Mouse (Mus musculus) E14TG2a.4 (cell line): ENCODE data around the gene Spata45.

ENCODE experiments used
- H3K27me3 ChIP-seq: 2 replicates; pipeline ENCODE4 v1.6.1; 2014; ENCODE audit warnings: low read length, control low read depth; ENCODE audit not compliant: insufficient read depth
- H3K36me3 ChIP-seq: 2 replicates; pipeline ENCODE4 v1.6.1; 2014; ENCODE audit warnings: low read length, control low read depth; ENCODE audit not compliant: insufficient read depth
- H3K4me1 ChIP-seq: replicated peaks from 2 replicates; pipeline ENCODE4 v1.6.1; 2014; ENCODE audit warnings: low read depth, low read length, control low read depth
- H3K4me3 ChIP-seq: replicated peaks from 2 replicates; pipeline ENCODE4 v1.5.1; 2014; ENCODE audit warnings: mild to moderate bottlenecking, low read length
- H3K9me3 ChIP-seq: 2 replicates; pipeline ENCODE4 v1.6.1; 2014; ENCODE audit warnings: low read length, control low read depth
- CTCF ChIP-seq: conservative IDR thresholded peaks from 2 replicates; pipeline ENCODE4 v1.5.1; 2014; ENCODE audit warnings: low read length
- NANOG ChIP-seq: IDR thresholded peaks from 2 replicates; pipeline ENCODE4 v1.6.1; 2014; ENCODE audit warnings: borderline replicate concordance, low read length, mixed read lengths
- POU5F1 ChIP-seq: IDR thresholded peaks from 2 replicates; pipeline ENCODE4 v1.6.1; 2014; ENCODE audit warnings: low read length, borderline replicate concordance

Gene Spata45

DNA sequence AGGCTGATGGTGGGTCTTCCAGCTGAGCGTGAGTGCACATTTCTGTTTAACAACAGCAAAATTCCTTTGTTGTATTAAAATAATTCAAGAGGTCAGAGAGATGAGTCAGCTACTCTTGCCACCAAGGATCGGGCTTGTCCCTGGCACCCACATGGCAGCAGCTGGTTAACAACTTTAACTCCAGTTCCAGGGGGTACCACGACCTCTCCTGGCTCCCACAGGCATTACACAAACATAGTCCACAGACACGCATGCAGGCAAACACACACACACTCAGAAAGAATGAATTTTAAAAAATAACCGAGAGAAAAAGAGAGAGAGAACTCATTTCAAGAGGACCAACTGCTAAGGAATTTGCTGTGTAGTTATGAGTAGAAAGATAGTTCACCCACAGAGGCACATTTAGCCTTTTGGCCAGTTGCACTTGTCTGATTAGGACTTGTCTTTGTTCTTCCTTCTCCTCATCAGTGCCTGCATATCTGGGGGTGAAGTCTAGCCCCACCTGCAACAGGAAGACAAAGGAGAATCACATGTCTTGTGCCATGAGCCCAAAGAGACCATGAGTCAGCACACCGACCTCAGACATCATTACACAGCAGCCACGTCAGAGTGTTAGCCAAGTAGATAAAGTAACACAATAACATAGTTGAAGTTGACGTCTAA, 18.6 kb downstream of the Spata45 start:
- Histone ChIP-seq H3K4me3 (no peak overlapping the region), H3K36me3 (0 out of 2 replicates have a peak, but pooled peaks cover 3% of the 10 kb centered on the region), H3K4me1 (peaks cover 10% of the 10 kb centered on the region), H3K27me3 (no peaks in the 10 kb centered on the region), H3K9me3 (no peaks in the 10 kb centered on the region)
- TF ChIP-seq NANOG (no peak), CTCF (peak; percentile 30)

DNA sequence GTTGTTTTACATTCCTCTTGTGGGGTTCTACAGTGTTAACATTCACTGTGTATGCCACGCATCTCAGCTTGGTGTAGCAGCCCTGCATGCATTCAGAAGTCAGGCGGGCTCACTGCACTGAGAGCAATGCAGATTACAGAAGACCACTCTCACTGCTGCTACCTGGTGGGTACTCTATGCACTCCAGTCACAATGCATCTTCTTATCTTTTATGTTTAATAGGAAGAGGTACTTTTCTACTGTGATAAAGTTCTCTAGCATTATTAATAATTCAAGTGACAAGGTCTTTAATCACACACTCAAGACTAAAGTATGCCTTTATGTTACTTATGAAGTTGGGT, 19.1 kb downstream of the Spata45 start:
- no peak for TF ChIP-seq POU5F1
- TF ChIP-seq CTCF, result peak; percentile 13; the same call in 1 of the 2 replicates
- Histone ChIP-seq H3K9me3 (no peaks in the 10 kb centered on the region), H3K4me3 (no peak overlapping the region), H3K27me3 (no peaks in the 10 kb centered on the region), H3K4me1 (peaks cover 10% of the 10 kb centered on the region), H3K36me3 (0 out of 2 replicates have a peak, but pooled peaks cover 3% of the 10 kb centered on the region)

DNA sequence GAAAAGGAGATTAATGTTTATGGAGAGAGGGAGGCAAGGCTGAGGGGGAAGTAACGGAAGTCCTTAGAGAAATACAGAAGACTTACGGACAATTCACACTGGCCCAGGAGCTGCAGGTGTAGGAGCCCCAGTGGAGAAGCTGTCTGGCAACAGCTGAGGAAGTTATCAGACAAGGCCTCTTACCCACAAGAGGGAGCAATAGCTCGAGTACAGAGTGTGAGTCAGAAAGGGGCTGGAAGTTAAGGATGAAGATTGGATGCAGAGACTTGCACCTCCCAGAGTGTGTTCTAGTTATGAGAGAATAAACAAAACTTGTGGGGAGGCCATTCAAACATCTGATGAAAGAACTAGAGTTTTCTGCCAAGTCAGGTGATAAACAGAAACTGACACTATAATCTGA, 21.0 kb downstream of the Spata45 start:
- H3K36me3 ChIP-seq, result 0 out of 2 replicates have a peak, but pooled peaks cover 3% of the 10 kb centered on the region
- no peaks in the 10 kb centered on the region for H3K9me3 ChIP-seq
- peaks cover 19% of the 10 kb centered on the region for H3K4me1 ChIP-seq
- TF ChIP-seq NANOG, result no peak
- TF ChIP-seq POU5F1, result no peak
- no peak for TF ChIP-seq CTCF
- H3K27me3 ChIP-seq, result no peaks in the 10 kb centered on the region
- H3K4me3 ChIP-seq, result no peak overlapping the region

- peaks cover 32% of the 10 kb centered on the region for H3K36me3 ChIP-seq
- TF ChIP-seq NANOG (no peak), CTCF (no peak), POU5F1 (no peak)
- H3K9me3 ChIP-seq, result no peaks in the 10 kb centered on the region
- H3K4me1 ChIP-seq, result peaks cover 40% of the 10 kb centered on the region
- H3K27me3 ChIP-seq, result no peaks in the 10 kb centered on the region
- peak overlapping the region; percentile 98 for H3K4me3 ChIP-seq
Observed at GRCm38 (mm10) chr1:191062241-191062780, 25.9 kb downstream of the Spata45 start.

DNA sequence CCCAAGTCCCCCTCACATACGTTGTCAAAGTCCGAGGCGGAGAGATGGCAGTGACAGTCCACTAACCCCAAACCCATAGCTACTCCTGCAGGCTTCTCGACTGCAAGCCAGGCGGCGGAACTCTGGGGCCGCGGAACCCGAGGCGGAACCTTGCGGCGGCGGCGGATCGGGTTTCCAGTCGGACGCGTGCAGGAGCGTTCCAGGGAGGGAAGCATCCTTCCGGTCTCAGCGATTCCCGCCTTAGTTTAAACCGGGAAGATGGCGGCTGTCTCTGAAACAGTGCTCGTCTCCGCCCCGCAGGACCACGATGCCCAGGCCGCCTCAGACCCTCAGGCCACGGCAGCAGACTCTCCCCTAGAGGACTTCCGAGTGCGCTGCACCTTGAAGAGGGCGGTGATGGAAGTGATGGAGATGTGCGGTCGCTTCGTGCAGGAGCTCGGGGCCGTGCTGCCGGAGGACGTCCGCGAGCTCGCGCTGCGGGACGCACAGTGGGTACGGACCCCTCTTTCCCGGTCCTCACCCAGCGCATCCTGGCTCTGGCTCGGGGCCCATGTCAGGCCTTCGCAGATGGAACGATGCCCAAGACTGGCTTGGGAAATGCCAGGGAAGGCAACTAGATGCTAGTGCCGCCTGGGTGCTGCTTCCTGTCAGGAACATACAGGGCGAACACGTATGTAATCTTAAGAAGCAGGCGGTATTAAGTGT, 26.5 kb downstream of the Spata45 start, which contains the start of the genes Tatdn3 and Nsl1:
TSS of gene Tatdn3 (minus strand) at position 152 of the 705 bp plus-strand sequence.
TSS of gene Nsl1 (plus strand) at position 232 of the 705 bp plus-strand sequence.
- H3K4me3 ChIP-seq, result peak within 1 kb of the TSS; percentile 98
- TF ChIP-seq NANOG (no peak), CTCF (no peak), POU5F1 (no peak)
- peaks cover 40% of the 10 kb centered on the region for H3K4me1 ChIP-seq
- no peaks in the 10 kb centered on the region for H3K9me3 ChIP-seq
- H3K27me3 ChIP-seq, result no peaks in the 10 kb centered on the region
- peaks cover 39% of the 10 kb centered on the region for H3K36me3 ChIP-seq

GRCm38 (mm10) chr1:191063700-191064099, 27.3 kb downstream of the Spata45 start:
- Histone ChIP-seq H3K4me1 (peaks cover 47% of the 10 kb centered on the region), H3K4me3 (peak overlapping the region; percentile 98), H3K9me3 (peaks cover 6% of the 10 kb centered on the region), H3K27me3 (no peaks in the 10 kb centered on the region), H3K36me3 (peaks cover 44% of the 10 kb centered on the region)
- TF ChIP-seq NANOG, result no peak

DNA sequence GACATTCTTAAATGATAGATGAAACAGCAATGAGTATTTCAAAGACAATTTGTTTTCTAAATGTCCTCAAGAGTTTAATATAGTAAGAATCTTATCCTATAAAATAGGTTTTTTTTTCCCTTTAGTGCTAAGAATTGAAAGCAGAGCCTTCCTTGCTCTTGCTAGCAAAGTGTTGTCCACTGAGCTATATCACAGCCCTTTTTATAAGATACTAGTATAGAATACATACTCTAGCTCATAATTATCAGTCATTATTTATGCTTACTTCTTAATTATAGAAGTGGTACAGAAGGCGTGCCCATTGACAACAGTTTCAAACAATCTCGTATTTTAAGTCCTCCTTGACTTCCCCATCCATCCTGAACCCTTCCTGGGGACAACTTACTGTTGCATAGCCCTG, 28.1 kb downstream of the Spata45 start:
- Histone ChIP-seq H3K4me1 (peaks cover 55% of the 10 kb centered on the region), H3K4me3 (peak overlapping the region; percentile 98), H3K27me3 (no peaks in the 10 kb centered on the region), H3K36me3 (peaks cover 52% of the 10 kb centered on the region), H3K9me3 (peaks cover 14% of the 10 kb centered on the region)
- TF ChIP-seq CTCF, result no peak
- TF ChIP-seq POU5F1, result no peak
- no peak for TF ChIP-seq NANOG

- Histone ChIP-seq H3K4me1 (peaks cover 61% of the 10 kb centered on the region), H3K36me3 (peaks cover 58% of the 10 kb centered on the region), H3K27me3 (no peaks in the 10 kb centered on the region), H3K4me3 (peak overlapping the region; percentile 45), H3K9me3 (peaks cover 20% of the 10 kb centered on the region)
- no peak for TF ChIP-seq POU5F1
- TF ChIP-seq NANOG, result peak; percentile 62; the same call in 1 of the 2 replicates
- no peak for TF ChIP-seq CTCF
Observed at GRCm38 (mm10) chr1:191065188-191065587, 28.7 kb downstream of the Spata45 start.
